Mouse (Mus musculus): ENCODE results near the gene Chuk. TPM values are rescaled to one million over a fixed set of nuclear protein-coding genes. Genes with fewer than 3 reads are reported as not detected.

Gene Chuk
- polyA plus RNA-seq, 1 experiment from 2014 or later, result 44.0 TPM

GRCm38 (mm10) chr19:44080920-44081319 lies 26.4 kb downstream of the Chuk start:
- Histone ChIP-seq H3K4me1 (ENCODE audit: control insufficient read depth, insufficient read depth, low read length) (no peaks in the 10 kb centered on the region), H3K4me2 (ENCODE audit: low read depth, low read length) (no peak overlapping the region), H3K36me3 (ENCODE audit: control insufficient read depth, insufficient read depth, low read length) (peaks cover 9% of the 10 kb centered on the region; the same call in 1 of the 2 replicates), H3K27me3 (ENCODE audit: control insufficient read depth, insufficient read depth, low read length) (no peaks in the 10 kb centered on the region), H3K9me3 (replicated peaks; ENCODE audit: control insufficient read depth, low read length) (no peaks in the 10 kb centered on the region), H3K27ac (ENCODE audit: low read length) (no peak overlapping the region), H3K9ac (ENCODE audit: low read length) (no peak overlapping the region), H3K4me3 (replicated peaks; ENCODE audit: low read length) (no peak overlapping the region)
- no peak for ATAC-seq (ENCODE audit: insufficient read depth, low FRiP score)
- 91% methylated on average over 2 of the region's 2 CpGs for WGBS

- no peak overlapping the region for H3K4me2 ChIP-seq (ENCODE audit: low read depth, low read length)
- H3K9me3 ChIP-seq (replicated peaks; ENCODE audit: control insufficient read depth, low read length), result no peaks in the 10 kb centered on the region
- no peaks in the 10 kb centered on the region for H3K27me3 ChIP-seq (ENCODE audit: control insufficient read depth, insufficient read depth, low read length)
- H3K36me3 ChIP-seq (ENCODE audit: control insufficient read depth, insufficient read depth, low read length), result peaks cover 5% of the 10 kb centered on the region; the same call in 1 of the 2 replicates
- H3K27ac ChIP-seq (ENCODE audit: low read length), result no peak overlapping the region
- no peak for ATAC-seq (ENCODE audit: insufficient read depth, low FRiP score)
- 74% methylated on average over 2 of the region's 2 CpGs for WGBS
- H3K4me1 ChIP-seq (ENCODE audit: control insufficient read depth, insufficient read depth, low read length), result no peaks in the 10 kb centered on the region
- H3K9ac ChIP-seq (ENCODE audit: low read length), result no peak overlapping the region
- no peak overlapping the region for H3K4me3 ChIP-seq (replicated peaks; ENCODE audit: low read length)
Observed at GRCm38 (mm10) chr19:44080023-44080422, 27.3 kb downstream of the Chuk start.

- Histone ChIP-seq H3K27ac (ENCODE audit: low read length) (no peak overlapping the region), H3K9me3 (replicated peaks; ENCODE audit: control insufficient read depth, low read length) (no peaks in the 10 kb centered on the region), H3K27me3 (ENCODE audit: control insufficient read depth, insufficient read depth, low read length) (no peaks in the 10 kb centered on the region), H3K36me3 (ENCODE audit: control insufficient read depth, insufficient read depth, low read length) (0 out of 2 replicates have a peak, but pooled peaks cover 5% of the 10 kb centered on the region), H3K4me1 (ENCODE audit: control insufficient read depth, insufficient read depth, low read length) (no peaks in the 10 kb centered on the region), H3K9ac (ENCODE audit: low read length) (no peak overlapping the region), H3K4me3 (replicated peaks; ENCODE audit: low read length) (no peak overlapping the region), H3K4me2 (ENCODE audit: low read depth, low read length) (no peak overlapping the region)
- WGBS, result 82% methylated on average over 4 of the region's 4 CpGs
- ATAC-seq (ENCODE audit: insufficient read depth, low FRiP score), result no peak
Observed at GRCm38 (mm10) chr19:44077024-44077423, 30.3 kb downstream of the Chuk start.

GRCm38 (mm10) chr19:44076457-44076856 lies 30.8 kb downstream of the Chuk start:
- Histone ChIP-seq H3K4me1 (ENCODE audit: control insufficient read depth, insufficient read depth, low read length) (no peaks in the 10 kb centered on the region), H3K27ac (ENCODE audit: low read length) (no peak overlapping the region), H3K9ac (ENCODE audit: low read length) (no peak overlapping the region), H3K9me3 (replicated peaks; ENCODE audit: control insufficient read depth, low read length) (no peaks in the 10 kb centered on the region), H3K4me2 (ENCODE audit: low read depth, low read length) (no peak overlapping the region), H3K36me3 (ENCODE audit: control insufficient read depth, insufficient read depth, low read length) (0 out of 2 replicates have a peak, but pooled peaks cover 5% of the 10 kb centered on the region), H3K4me3 (replicated peaks; ENCODE audit: low read length) (no peak overlapping the region), H3K27me3 (ENCODE audit: control insufficient read depth, insufficient read depth, low read length) (no peaks in the 10 kb centered on the region)
- no peak for ATAC-seq (ENCODE audit: insufficient read depth, low FRiP score)
- 83% methylated on average over 9 of the region's 9 CpGs for WGBS

- no peaks in the 10 kb centered on the region for H3K27me3 ChIP-seq (ENCODE audit: control insufficient read depth, insufficient read depth, low read length)
- no peak overlapping the region for H3K9ac ChIP-seq (ENCODE audit: low read length)
- no peak overlapping the region for H3K4me3 ChIP-seq (replicated peaks; ENCODE audit: low read length)
- 0 out of 2 replicates have a peak, but pooled peaks cover 5% of the 10 kb centered on the region for H3K36me3 ChIP-seq (ENCODE audit: control insufficient read depth, insufficient read depth, low read length)
- H3K4me2 ChIP-seq (ENCODE audit: low read depth, low read length), result no peak overlapping the region
- H3K9me3 ChIP-seq (replicated peaks; ENCODE audit: control insufficient read depth, low read length), result no peaks in the 10 kb centered on the region
- 89% methylated on average over 11 of the region's 11 CpGs for WGBS
- ATAC-seq (ENCODE audit: insufficient read depth, low FRiP score), result no peak
- no peak overlapping the region for H3K27ac ChIP-seq (ENCODE audit: low read length)
- H3K4me1 ChIP-seq (ENCODE audit: control insufficient read depth, insufficient read depth, low read length), result peaks cover 2% of the 10 kb centered on the region; the same call in 1 of the 2 replicates
Observed at GRCm38 (mm10) chr19:44074986-44075385, 32.3 kb downstream of the Chuk start.

GRCm38 (mm10) chr19:44071166-44071565 lies 36.1 kb downstream of the Chuk start:
- no peak for ATAC-seq (ENCODE audit: insufficient read depth, low FRiP score)
- H3K27me3 ChIP-seq (ENCODE audit: control insufficient read depth, insufficient read depth, low read length), result no peaks in the 10 kb centered on the region
- no peak overlapping the region for H3K4me3 ChIP-seq (replicated peaks; ENCODE audit: low read length)
- H3K36me3 ChIP-seq (ENCODE audit: control insufficient read depth, insufficient read depth, low read length), result no peaks in the 10 kb centered on the region
- H3K9ac ChIP-seq (ENCODE audit: low read length), result no peak overlapping the region
- no peak overlapping the region for H3K4me2 ChIP-seq (ENCODE audit: low read depth, low read length)
- peaks cover 4% of the 10 kb centered on the region; the same call in 1 of the 2 replicates for H3K4me1 ChIP-seq (ENCODE audit: control insufficient read depth, insufficient read depth, low read length)
- H3K27ac ChIP-seq (ENCODE audit: low read length), result no peak overlapping the region; the same call in 1 of the 2 replicates
- no peaks in the 10 kb centered on the region for H3K9me3 ChIP-seq (replicated peaks; ENCODE audit: control insufficient read depth, low read length)
- WGBS, result 56% methylated on average over 5 of the region's 5 CpGs

- Histone ChIP-seq H3K4me1 (ENCODE audit: control insufficient read depth, insufficient read depth, low read length) (peaks cover 4% of the 10 kb centered on the region; the same call in 1 of the 2 replicates), H3K9me3 (replicated peaks; ENCODE audit: control insufficient read depth, low read length) (no peaks in the 10 kb centered on the region), H3K4me3 (replicated peaks; ENCODE audit: low read length) (peak overlapping the region; percentile 78), H3K36me3 (ENCODE audit: control insufficient read depth, insufficient read depth, low read length) (no peaks in the 10 kb centered on the region), H3K4me2 (ENCODE audit: low read depth, low read length) (peak overlapping the region; percentile 65), H3K27me3 (ENCODE audit: control insufficient read depth, insufficient read depth, low read length) (no peaks in the 10 kb centered on the region), H3K27ac (ENCODE audit: low read length) (peak overlapping the region; percentile 43), H3K9ac (ENCODE audit: low read length) (peak overlapping the region; percentile 83)
- WGBS, result 3% methylated on average over 4 of the region's 4 CpGs
- no peak for ATAC-seq (ENCODE audit: insufficient read depth, low FRiP score)
Observed at GRCm38 (mm10) chr19:44069914-44070232, 37.4 kb downstream of the Chuk start.

- H3K27ac ChIP-seq (ENCODE audit: low read length), result peak within 1 kb of the TSS; percentile 72
- H3K36me3 ChIP-seq (ENCODE audit: control insufficient read depth, insufficient read depth, low read length), result no peaks in the 10 kb centered on the region
- H3K4me2 ChIP-seq (ENCODE audit: low read depth, low read length), result peak within 1 kb of the TSS; percentile 65
- no peaks in the 10 kb centered on the region for H3K27me3 ChIP-seq (ENCODE audit: control insufficient read depth, insufficient read depth, low read length)
- ATAC-seq (ENCODE audit: insufficient read depth, low FRiP score), result peak; percentile 93
- H3K4me1 ChIP-seq (ENCODE audit: control insufficient read depth, insufficient read depth, low read length), result peaks cover 4% of the 10 kb centered on the region; the same call in 1 of the 2 replicates
- H3K4me3 ChIP-seq (replicated peaks; ENCODE audit: low read length), result peak within 1 kb of the TSS; percentile 78
- under 1% methylated on average over 75 of the region's 75 CpGs for WGBS
- H3K9ac ChIP-seq (ENCODE audit: low read length), result peak within 1 kb of the TSS; percentile 83
- H3K9me3 ChIP-seq (replicated peaks; ENCODE audit: control insufficient read depth, low read length), result no peaks in the 10 kb centered on the region
Observed at GRCm38 (mm10) chr19:44069121-44069913, 38.0 kb downstream of the Chuk start, which contains the start of gene Erlin1. Gene Erlin1 (minus strand): TSS chr19:44069785.

GRCm38 (mm10) chr19:44068232-44068631 lies 39.0 kb downstream of the Chuk start:
- Histone ChIP-seq H3K36me3 (ENCODE audit: control insufficient read depth, insufficient read depth, low read length) (no peaks in the 10 kb centered on the region), H3K27me3 (ENCODE audit: control insufficient read depth, insufficient read depth, low read length) (no peaks in the 10 kb centered on the region), H3K27ac (ENCODE audit: low read length) (peak overlapping the region; percentile 29; the same call in 1 of the 2 replicates), H3K4me3 (replicated peaks; ENCODE audit: low read length) (peak overlapping the region; percentile 78), H3K4me2 (ENCODE audit: low read depth, low read length) (peak overlapping the region; percentile 65), H3K9ac (ENCODE audit: low read length) (peak overlapping the region; percentile 83; the same call in 1 of the 2 replicates), H3K4me1 (ENCODE audit: control insufficient read depth, insufficient read depth, low read length) (peaks cover 4% of the 10 kb centered on the region; the same call in 1 of the 2 replicates), H3K9me3 (replicated peaks; ENCODE audit: control insufficient read depth, low read length) (no peaks in the 10 kb centered on the region)
- no peak for ATAC-seq (ENCODE audit: insufficient read depth, low FRiP score)
- WGBS, result 67% methylated on average over 4 of the region's 4 CpGs
